In the genomic region with DNA sequence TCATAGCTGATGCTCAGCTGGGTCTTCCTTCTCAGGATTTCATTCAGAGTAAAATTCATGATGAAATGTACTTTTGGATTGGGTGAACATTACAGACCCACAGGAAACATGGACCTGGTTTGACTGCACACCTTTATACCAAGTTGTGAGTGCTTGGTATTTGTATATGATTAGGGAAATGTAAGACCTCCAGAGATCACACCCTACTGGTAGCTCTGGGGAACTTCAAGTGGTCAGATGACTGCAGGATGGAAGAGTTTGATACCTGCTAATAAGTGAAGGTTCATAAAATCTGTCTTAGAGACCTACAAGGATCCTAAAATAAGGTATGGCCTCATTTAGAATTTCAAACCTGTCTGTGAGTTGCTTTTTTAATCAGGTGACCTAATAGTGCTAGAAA, we compare ENCODE assay signal across 14 mouse cellular contexts. TPM values are rescaled to one million over a fixed set of nuclear protein-coding genes. Genes with fewer than 3 reads are reported as not detected.
DNase-seq lines count a peak whose midpoint lies in the region; ATAC-seq and TF ChIP-seq lines count a peak whose summit lies in the region.
"Had no signal": no experiment of that assay in that cellular context is flagged by ENCODE, and none has a peak within 500 bp of the region (broad histone marks: within the 10 kb centered on the region; RNA-seq: fewer than 3 reads in every experiment).

No protein-coding gene starts in this region.

- no peak overlapping the region for H3K4me2 ChIP-seq in hindbrain, embryonic 11.5 days (replicated peaks; ENCODE audit: low read depth, low read length)
- H3K4me2 ChIP-seq in hindbrain, embryonic 14.5 days (replicated peaks), result no peak overlapping the region
- H3K4me2 ChIP-seq in stomach, postnatal 0 days (replicated peaks; ENCODE audit: low read depth), result no peak overlapping the region
- H3K4me2 ChIP-seq: heart, embryonic 12.5 days; liver, embryonic 15.5 days; stomach, embryonic 15.5 days had no signal

- H3K9ac ChIP-seq in hindbrain, embryonic 11.5 days (ENCODE audit: low read depth, low read length), result no peak overlapping the region
- H3K9ac ChIP-seq in hindbrain, embryonic 14.5 days, result no peak overlapping the region
- no peak overlapping the region for H3K9ac ChIP-seq in stomach, postnatal 0 days (ENCODE audit: low read length)
- H3K9ac ChIP-seq: forebrain, postnatal 0 days; heart, embryonic 12.5 days; liver, embryonic 15.5 days; stomach, embryonic 15.5 days had no signal

- H3K27ac ChIP-seq in hindbrain, embryonic 11.5 days (ENCODE audit: low read depth, low read length), result no peak overlapping the region
- H3K27ac ChIP-seq in hindbrain, embryonic 14.5 days, result no peak overlapping the region
- H3K27ac ChIP-seq in stomach, postnatal 0 days (replicated peaks), result no peak overlapping the region
- H3K27ac ChIP-seq in embryonic facial prominence, embryonic 10.5 days (replicated peaks), result no peak overlapping the region
- H3K27ac ChIP-seq: liver, embryonic 15.5 days; stomach, embryonic 15.5 days had no signal

- H3K36me3 ChIP-seq in hindbrain, embryonic 11.5 days (ENCODE audit: control insufficient read depth, insufficient read depth, low read length), result no peaks in the 10 kb centered on the region
- H3K36me3 ChIP-seq in hindbrain, embryonic 14.5 days (replicated peaks; ENCODE audit: control insufficient read depth, insufficient read depth), result no peaks in the 10 kb centered on the region
- H3K36me3 ChIP-seq in stomach, postnatal 0 days (ENCODE audit: control insufficient read depth, insufficient read depth, low read length), result no peaks in the 10 kb centered on the region
- no peaks in the 10 kb centered on the region for H3K36me3 ChIP-seq in embryonic facial prominence, embryonic 10.5 days (replicated peaks)
- H3K36me3 ChIP-seq: heart, embryonic 12.5 days; liver, embryonic 15.5 days; stomach, embryonic 15.5 days had no signal

- ATAC-seq in hindbrain, embryonic 11.5 days (ENCODE audit: low FRiP score), result no peak
- ATAC-seq in hindbrain, embryonic 14.5 days (ENCODE audit: low FRiP score), result no peak
- peak; percentile 95 for ATAC-seq in common myeloid progenitor, adult 5-6 weeks (replicated peaks; ENCODE audit: low read depth, poor library complexity, severe bottlenecking)
- ATAC-seq in stomach, postnatal 0 days (ENCODE audit: low FRiP score, low TSS enrichment), result no peak
- ATAC-seq: forebrain, postnatal 0 days had no signal

- H3K9me3 ChIP-seq in hindbrain, embryonic 11.5 days (ENCODE audit: control insufficient read depth, low read length), result no peaks in the 10 kb centered on the region
- no peaks in the 10 kb centered on the region for H3K9me3 ChIP-seq in hindbrain, embryonic 14.5 days (ENCODE audit: control insufficient read depth, low read length)
- H3K9me3 ChIP-seq in stomach, postnatal 0 days (ENCODE audit: control insufficient read depth, low read length), result no peaks in the 10 kb centered on the region
- no peaks in the 10 kb centered on the region for H3K9me3 ChIP-seq in embryonic facial prominence, embryonic 10.5 days
- H3K9me3 ChIP-seq: heart, embryonic 12.5 days; liver, embryonic 15.5 days; stomach, embryonic 15.5 days had no signal

- H3K4me3 ChIP-seq in hindbrain, embryonic 11.5 days (ENCODE audit: low read depth, low read length), result no peak overlapping the region
- no peak overlapping the region for H3K4me3 ChIP-seq in hindbrain, embryonic 14.5 days (replicated peaks; ENCODE audit: low read length)
- no peak overlapping the region for H3K4me3 ChIP-seq in stomach, postnatal 0 days (ENCODE audit: low read depth, low read length)
- H3K4me3 ChIP-seq in embryonic facial prominence, embryonic 10.5 days, result no peak overlapping the region
- H3K4me3 ChIP-seq: heart, embryonic 12.5 days; liver, embryonic 15.5 days; stomach, embryonic 15.5 days had no signal

- DNase-seq in hindbrain, embryonic 11.5 days (ENCODE audit: low spot score), result peak; percentile 11
- DNase-seq in hindbrain, embryonic 14.5 days (ENCODE audit: low spot score), result no peak
- peak; percentile 58 for DNase-seq in thymus, postnatal 0 days (ENCODE audit: low spot score)
- no peak for DNase-seq in thymus, postnatal 4 days
- DNase-seq in stomach, postnatal 0 days (ENCODE audit: low spot score), result no peak
- DNase-seq in left cerebral cortex, adult 8-10 months (ENCODE audit: low spot score in 2 of 2), result no peak
- DNase-seq in embryonic facial prominence, embryonic 10.5 days (ENCODE audit: low spot score), result no peak
- DNase-seq: forebrain, postnatal 0 days; kidney, adult 2 months; layer of hippocampus, adult 9-11 months had no signal

- no peaks in the 10 kb centered on the region for H3K4me1 ChIP-seq in hindbrain, embryonic 11.5 days (replicated peaks; ENCODE audit: control insufficient read depth, insufficient read depth, low read length)
- H3K4me1 ChIP-seq in hindbrain, embryonic 14.5 days (replicated peaks; ENCODE audit: control insufficient read depth, insufficient read depth, low read length), result no peaks in the 10 kb centered on the region
- H3K4me1 ChIP-seq in stomach, postnatal 0 days (replicated peaks; ENCODE audit: control insufficient read depth, insufficient read depth), result no peaks in the 10 kb centered on the region
- H3K4me1 ChIP-seq in embryonic facial prominence, embryonic 10.5 days, result no peaks in the 10 kb centered on the region
- H3K4me1 ChIP-seq: heart, embryonic 12.5 days; liver, embryonic 15.5 days; stomach, embryonic 15.5 days had no signal

- TF ChIP-seq CTCF in stomach, postnatal 0 days (IDR thresholded peaks at IDR 0.05; ENCODE audit: low read depth), result peak; percentile 65

- no peaks in the 10 kb centered on the region for H3K27me3 ChIP-seq in hindbrain, embryonic 11.5 days (ENCODE audit: control insufficient read depth, insufficient read depth, low read length)
- H3K27me3 ChIP-seq in hindbrain, embryonic 14.5 days (ENCODE audit: control insufficient read depth, insufficient read depth, low read length), result no peaks in the 10 kb centered on the region
- no peaks in the 10 kb centered on the region for H3K27me3 ChIP-seq in stomach, postnatal 0 days (ENCODE audit: control insufficient read depth, insufficient read depth, low read length)
- H3K27me3 ChIP-seq in embryonic facial prominence, embryonic 10.5 days (replicated peaks; ENCODE audit: low read depth, poor library complexity, severe bottlenecking), result no peaks in the 10 kb centered on the region
- H3K27me3 ChIP-seq: heart, embryonic 12.5 days; liver, embryonic 15.5 days; stomach, embryonic 15.5 days had no signal

- TF ChIP-seq EP300 in stomach, postnatal 0 days (optimal IDR thresholded peaks at IDR 0.05), result no peak

RNA-seq across cellular contexts. Expression of a gene that starts 27.0 kb away (rescaled TPM):
- 0.09 TPM in 1 of 2 replicates, not detected in the other for polyA plus RNA-seq in hindbrain, embryonic 11.5 days (2014; fragmentation: Nextera tagmentation; extraction: Ambion mirVana)
- polyA plus RNA-seq in hindbrain, embryonic 14.5 days (2014; fragmentation: Nextera tagmentation; extraction: Ambion mirVana), result not detected in 2 replicates
- 53.2 and 58.8 TPM in 2 replicates for polyA plus RNA-seq in thymus, postnatal 0 days (2015; fragmentation: Nextera tagmentation; extraction: Ambion mirVana)
- 245 and 273 TPM in 2 replicates for total RNA-seq in common myeloid progenitor, adult 5-6 weeks (2017)
- polyA plus RNA-seq in stomach, postnatal 0 days (2015; fragmentation: Nextera tagmentation; extraction: Ambion mirVana), result 0.15 and 0.18 TPM in 2 replicates
- not detected for total RNA-seq in left cerebral cortex, adult 8-10 months (2022)
- polyA plus RNA-seq in embryonic facial prominence, embryonic 10.5 days (2016; fragmentation: Nextera tagmentation; extraction: Ambion mirVana), result not detected in 2 replicates
- total RNA-seq: forebrain, postnatal 0 days had no signal
- polyA plus RNA-seq: heart, embryonic 12.5 days had no signal

Comparison
In these comparisons a context has a peak if more than half of its experiments do, and no peak if none do; other contexts are left out.
1. DNase-seq: peak in hindbrain, embryonic 11.5 days (single experiment) and thymus, postnatal 0 days (single experiment); none in hindbrain, embryonic 14.5 days (single experiment), thymus, postnatal 4 days (single experiment), stomach, postnatal 0 days (single experiment), left cerebral cortex, adult 8-10 months (0 of 2) and embryonic facial prominence, embryonic 10.5 days (single experiment).
2. RNA of a gene that starts 27.0 kb away (polyA plus RNA-seq): 53.2 to 58.8 TPM in thymus, postnatal 0 days; 0.15 to 0.18 TPM in stomach, postnatal 0 days, 0.09 TPM in hindbrain, embryonic 11.5 days, not detected in hindbrain, embryonic 14.5 days and not detected in embryonic facial prominence, embryonic 10.5 days; every median in the first group is over 10 times any median in the second.